Mouse (Mus musculus): ENCODE data around the gene Rin2. TPM values are rescaled to one million over a fixed set of nuclear protein-coding genes. Genes with fewer than 3 reads are reported as not detected.

Rin2 gene
- polyA plus RNA-seq, 1 experiment from 2014 or later = 18.6 TPM

GRCm38 (mm10) chr2:145828603-145829002, 153.6 kb downstream of the Rin2 start:
- no peak overlapping the region for H3K4me2 ChIP-seq (replicated peaks)
- 95% methylated on average over 3 of the region's 3 CpGs for WGBS
- H3K9ac ChIP-seq = no peak overlapping the region
- no peak overlapping the region for H3K27ac ChIP-seq
- ATAC-seq = no peak
- H3K27me3 ChIP-seq (replicated peaks) = no peaks in the 10 kb centered on the region
- H3K4me3 ChIP-seq (replicated peaks) = no peak overlapping the region
- H3K4me1 ChIP-seq (replicated peaks) = peaks cover 8% of the 10 kb centered on the region
- no peaks in the 10 kb centered on the region for H3K9me3 ChIP-seq
- no peaks in the 10 kb centered on the region for H3K36me3 ChIP-seq

GRCm38 (mm10) chr2:145829231-145829630, 154.2 kb downstream of the Rin2 start:
- H3K9ac ChIP-seq = no peak overlapping the region
- peaks cover 8% of the 10 kb centered on the region for H3K4me1 ChIP-seq (replicated peaks)

GRCm38 (mm10) chr2:145830417-145830816, 155.4 kb downstream of the Rin2 start:
- WGBS = 86% methylated on average over 3 of the region's 3 CpGs
- ATAC-seq = no peak
- no peak overlapping the region for H3K27ac ChIP-seq

More at GRCm38 (mm10) chr2:145829231-145829630, 154.2 kb downstream of the Rin2 start:
- H3K4me2 ChIP-seq (replicated peaks) = no peak overlapping the region
- WGBS = 79% methylated on average over 4 of the region's 4 CpGs
- no peak for ATAC-seq
- no peak overlapping the region for H3K4me3 ChIP-seq (replicated peaks)
- H3K9me3 ChIP-seq = no peaks in the 10 kb centered on the region
- no peaks in the 10 kb centered on the region for H3K27me3 ChIP-seq (replicated peaks)
- H3K36me3 ChIP-seq = no peaks in the 10 kb centered on the region
- H3K27ac ChIP-seq = no peak overlapping the region

GRCm38 (mm10) chr2:145831949-145832835, 157.2 kb downstream of the Rin2 start:
- ATAC-seq = peak; percentile 90
- Histone ChIP-seq H3K27ac (peak overlapping the region; percentile 73), H3K4me2 (replicated peaks) (peak overlapping the region; percentile 25), H3K27me3 (replicated peaks) (no peaks in the 10 kb centered on the region), H3K36me3 (no peaks in the 10 kb centered on the region), H3K4me3 (replicated peaks) (no peak overlapping the region), H3K9ac (no peak overlapping the region), H3K9me3 (no peaks in the 10 kb centered on the region), H3K4me1 (replicated peaks) (peaks cover 8% of the 10 kb centered on the region)
- 42% methylated on average over 17 of the region's 17 CpGs for WGBS

More at GRCm38 (mm10) chr2:145830417-145830816, 155.4 kb downstream of the Rin2 start:
- Histone ChIP-seq H3K9ac (no peak overlapping the region), H3K4me1 (replicated peaks) (peaks cover 8% of the 10 kb centered on the region), H3K4me3 (replicated peaks) (no peak overlapping the region), H3K27me3 (replicated peaks) (no peaks in the 10 kb centered on the region), H3K9me3 (no peaks in the 10 kb centered on the region), H3K36me3 (no peaks in the 10 kb centered on the region), H3K4me2 (replicated peaks) (no peak overlapping the region)

GRCm38 (mm10) chr2:145832836-145833221, 157.8 kb downstream of the Rin2 start:
- H3K4me2 ChIP-seq (replicated peaks) = peak overlapping the region; percentile 25; the same call in 1 of the 2 replicates
- no peak for ATAC-seq
- H3K9ac ChIP-seq = no peak overlapping the region
- no peaks in the 10 kb centered on the region for H3K27me3 ChIP-seq (replicated peaks)
- H3K4me3 ChIP-seq (replicated peaks) = no peak overlapping the region
- no peaks in the 10 kb centered on the region for H3K36me3 ChIP-seq
- 61% methylated on average over 5 of the region's 5 CpGs for WGBS
- H3K9me3 ChIP-seq = no peaks in the 10 kb centered on the region
- peaks cover 8% of the 10 kb centered on the region for H3K4me1 ChIP-seq (replicated peaks)
- 0 out of 2 replicates have a peak overlapping the region, but pooled peaks have one; percentile 73 for H3K27ac ChIP-seq

- 84% methylated on average over 3 of the region's 3 CpGs for WGBS
- Histone ChIP-seq H3K4me2 (replicated peaks) (no peak overlapping the region), H3K4me3 (replicated peaks) (no peak overlapping the region), H3K27me3 (replicated peaks) (no peaks in the 10 kb centered on the region), H3K27ac (0 out of 2 replicates have a peak overlapping the region, but pooled peaks have one; percentile 32), H3K4me1 (replicated peaks) (peaks cover 8% of the 10 kb centered on the region), H3K36me3 (no peaks in the 10 kb centered on the region), H3K9ac (no peak overlapping the region), H3K9me3 (no peaks in the 10 kb centered on the region)
- no peak for ATAC-seq
Measured at GRCm38 (mm10) chr2:145833341-145833740, 158.3 kb downstream of the Rin2 start.

GRCm38 (mm10) chr2:145835920-145836319, 160.9 kb downstream of the Rin2 start:
- WGBS = 57% methylated on average over 1 of the region's 1 CpGs
- no peak overlapping the region for H3K9ac ChIP-seq
- H3K4me2 ChIP-seq (replicated peaks) = no peak overlapping the region
- H3K4me1 ChIP-seq (replicated peaks) = peaks cover 8% of the 10 kb centered on the region
- no peak for ATAC-seq
- H3K27me3 ChIP-seq (replicated peaks) = no peaks in the 10 kb centered on the region
- H3K27ac ChIP-seq = no peak overlapping the region
- H3K4me3 ChIP-seq (replicated peaks) = no peak overlapping the region
- no peaks in the 10 kb centered on the region for H3K9me3 ChIP-seq
- no peaks in the 10 kb centered on the region for H3K36me3 ChIP-seq

- Histone ChIP-seq H3K9ac (no peak overlapping the region), H3K36me3 (no peaks in the 10 kb centered on the region), H3K27ac (no peak overlapping the region), H3K4me2 (replicated peaks) (no peak overlapping the region), H3K27me3 (replicated peaks) (no peaks in the 10 kb centered on the region), H3K4me1 (replicated peaks) (no peaks in the 10 kb centered on the region), H3K4me3 (replicated peaks) (no peak overlapping the region), H3K9me3 (no peaks in the 10 kb centered on the region)
- 80% methylated on average over 3 of the region's 3 CpGs for WGBS
- no peak for ATAC-seq
Measured at GRCm38 (mm10) chr2:145838675-145839074, 163.7 kb downstream of the Rin2 start.

GRCm38 (mm10) chr2:145839565-145840315, 164.7 kb downstream of the Rin2 start:
- no peak for ATAC-seq
- Histone ChIP-seq H3K9me3 (no peaks in the 10 kb centered on the region), H3K36me3 (no peaks in the 10 kb centered on the region), H3K4me1 (replicated peaks) (no peaks in the 10 kb centered on the region), H3K27ac (no peak overlapping the region), H3K9ac (no peak overlapping the region), H3K4me2 (replicated peaks) (no peak overlapping the region), H3K4me3 (replicated peaks) (no peak overlapping the region), H3K27me3 (replicated peaks) (no peaks in the 10 kb centered on the region)
- WGBS = 86% methylated on average over 9 of the region's 9 CpGs

- WGBS = 70% methylated on average over 3 of the region's 3 CpGs
- Histone ChIP-seq H3K27ac (no peak overlapping the region), H3K4me1 (replicated peaks) (no peaks in the 10 kb centered on the region), H3K27me3 (replicated peaks) (no peaks in the 10 kb centered on the region), H3K36me3 (no peaks in the 10 kb centered on the region), H3K9me3 (no peaks in the 10 kb centered on the region), H3K4me2 (replicated peaks) (no peak overlapping the region), H3K4me3 (replicated peaks) (no peak overlapping the region), H3K9ac (no peak overlapping the region)
- no peak for ATAC-seq
Measured at GRCm38 (mm10) chr2:145840320-145840719, 165.3 kb downstream of the Rin2 start.

GRCm38 (mm10) chr2:145840910-145841870, 166.2 kb downstream of the Rin2 start:
- 60% methylated on average over 12 of the region's 12 CpGs for WGBS
- no peaks in the 10 kb centered on the region for H3K27me3 ChIP-seq (replicated peaks)
- no peaks in the 10 kb centered on the region for H3K4me1 ChIP-seq (replicated peaks)
- ATAC-seq = peak; percentile 78
- no peaks in the 10 kb centered on the region for H3K9me3 ChIP-seq
- H3K4me2 ChIP-seq (replicated peaks) = no peak overlapping the region
- H3K27ac ChIP-seq = peak overlapping the region; percentile 40; the same call in 1 of the 2 replicates
- H3K36me3 ChIP-seq = peaks cover under 1% of the 10 kb centered on the region; the same call in 1 of the 2 replicates
- no peak overlapping the region for H3K9ac ChIP-seq
- H3K4me3 ChIP-seq (replicated peaks) = no peak overlapping the region

All from intestine, embryonic 15.5 days (tissue).